Mouse (Mus musculus) bone marrow, adult 2 months (tissue): ENCODE data around the gene Apbb2.

ENCODE experiments used
- CTCF ChIP-seq: fragments of 200-500 bp; IDR thresholded peaks from 2 replicates; pipeline ENCODE4 v1.5.1; 2011; ENCODE audit warnings: low read length, control low read depth; ENCODE audit not compliant: control insufficient read depth, insufficient read depth
- POLR2A ChIP-seq: fragments of 200-500 bp; IDR thresholded peaks from 2 replicates; pipeline ENCODE4 v1.6.1; 2011; ENCODE audit warnings: low read depth, mild to moderate bottlenecking, control low read depth, low read length, borderline replicate concordance; ENCODE audit not compliant: control insufficient read depth

- TF ChIP-seq CTCF (no peak), POLR2A (no peak)
Measured at GRCm38 (mm10) chr5:66543344-66543743, 75.2 kb downstream of the Apbb2 start.
